Mouse (Mus musculus) cerebellum, adult 18-20 months (tissue): Measurements from ENCODE around the gene Ctbs.
"Not testable (repeated sequence)": the region's sequence is repeated elsewhere in the genome, so short reads cannot be mapped to it uniquely, and the experiment has no call there.

Experiments
- DNase-seq, 2 experiments: peaks; one replicate each; pipeline ENCODE4 v3.0.0; 2021

Gene Ctbs

GRCm38 (mm10) chr3:146449745-146450250 lies at the start of gene Ctbs:
Gene Ctbs (plus strand): TSS chr3:146449795.
- no peak for DNase-seq

DNA sequence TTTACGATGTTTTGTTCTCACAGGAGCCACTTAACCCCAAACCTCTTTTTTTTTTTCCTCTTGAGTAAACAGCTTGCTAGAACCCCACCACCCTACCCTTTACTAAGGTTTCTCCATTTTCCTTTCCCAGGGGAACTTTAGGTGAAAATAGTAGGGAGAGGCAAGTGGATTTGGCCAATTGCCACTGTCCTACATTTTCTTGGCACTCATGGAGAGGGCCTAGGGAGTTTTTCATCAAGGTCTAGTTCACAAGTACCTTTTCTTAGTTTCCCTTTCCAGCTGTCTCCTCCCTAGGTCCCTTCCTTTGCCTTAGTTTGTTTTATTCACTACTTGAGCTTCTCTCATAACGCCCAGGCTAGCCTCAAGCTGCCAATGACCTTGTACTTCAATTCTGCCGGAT lies 45.8 kb upstream of the Ctbs start:
- DNase-seq, result peak in 1 of 2 experiments; percentile 42

DNA sequence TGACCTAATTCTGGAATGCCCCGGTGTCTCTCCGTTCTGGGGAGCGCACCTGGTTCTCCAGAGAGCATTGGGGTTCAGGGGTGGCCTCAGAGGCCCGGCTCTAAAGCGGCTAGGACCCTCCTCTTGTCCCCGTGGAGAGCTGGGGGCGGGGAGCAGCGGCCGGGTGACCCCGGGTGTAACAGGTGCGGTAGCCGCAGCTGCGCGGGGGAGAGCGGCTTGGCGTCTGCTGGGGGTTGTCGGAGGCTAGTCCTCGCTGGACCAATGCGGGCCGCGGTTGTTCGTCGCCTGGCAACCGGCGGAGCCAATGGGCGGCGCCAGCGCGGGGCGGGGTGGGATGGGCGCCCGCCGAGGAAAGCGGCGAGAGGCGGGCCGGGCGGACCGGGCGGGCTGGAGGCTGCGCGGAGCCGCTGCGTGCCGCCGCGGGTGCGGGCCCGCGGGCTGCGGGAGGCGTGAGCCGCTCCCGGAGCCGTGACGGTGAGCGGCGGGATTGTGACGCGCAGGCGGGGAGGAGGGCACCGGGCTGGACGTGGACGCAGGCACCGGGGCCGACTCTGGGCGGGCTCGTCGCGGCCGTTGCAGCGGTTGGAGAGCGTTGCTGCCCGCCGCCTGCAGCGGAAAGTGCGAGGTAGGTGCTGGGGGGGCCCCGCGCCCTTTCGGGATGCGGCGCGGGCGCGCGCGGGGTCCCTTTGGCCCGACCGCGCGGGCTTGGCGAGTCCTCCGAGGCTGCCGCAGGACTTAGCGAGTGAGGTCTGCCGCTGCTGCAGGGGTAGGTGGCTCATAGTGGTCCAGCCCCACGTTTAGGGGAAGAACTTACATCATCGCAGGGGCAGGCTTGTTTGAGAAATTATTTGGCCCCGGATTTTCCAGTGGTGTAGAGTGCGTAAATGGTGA lies 45.0 kb upstream of the Ctbs start, which contains the start of gene Ssx2ip:
Gene Ssx2ip, plus strand, starts transcription at position 332 of the 891 bp plus-strand sequence.
- peak; percentile 98 to 99 for DNase-seq

DNA sequence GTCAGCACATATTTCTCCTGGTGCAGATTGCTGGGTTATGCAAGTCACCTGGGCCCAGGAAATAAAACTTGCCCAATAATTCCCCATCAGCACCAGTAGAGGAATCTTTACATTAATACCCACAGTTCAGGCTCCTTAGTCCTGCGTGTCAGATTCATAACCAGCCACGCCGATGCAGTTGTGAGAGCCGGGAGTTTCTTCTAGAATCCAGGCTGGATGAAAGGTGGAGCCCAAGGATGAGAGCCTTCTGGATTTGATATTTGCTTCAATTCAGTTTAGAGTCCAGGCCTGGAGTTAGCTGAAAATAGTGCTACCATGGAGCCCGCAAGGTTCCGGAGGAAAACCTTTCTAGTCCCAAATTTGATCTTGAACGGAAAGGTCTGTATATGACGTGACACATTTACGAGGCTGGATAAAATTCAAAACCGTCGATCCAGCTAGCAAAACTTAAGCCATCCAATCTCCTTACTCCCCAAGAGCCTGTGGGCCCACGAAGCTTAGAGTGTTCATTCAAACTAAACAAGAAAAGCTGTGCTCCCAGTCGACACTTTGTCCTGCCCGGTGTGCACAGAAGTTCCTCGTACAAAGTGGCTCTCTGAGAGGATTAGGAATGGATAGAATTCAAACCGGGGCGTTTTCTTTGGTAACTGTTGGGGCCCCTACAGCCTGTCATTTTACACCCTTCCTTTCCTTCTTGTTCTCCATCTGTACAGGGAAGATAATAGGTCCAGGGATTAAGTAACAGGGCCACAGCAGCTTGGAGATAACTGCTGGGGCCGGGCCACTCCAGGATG lies 44.2 kb upstream of the Ctbs start:
- no peak for DNase-seq

GRCm38 (mm10) chr3:146406007-146406341 lies 43.6 kb upstream of the Ctbs start:
- DNase-seq, result no peak

DNA sequence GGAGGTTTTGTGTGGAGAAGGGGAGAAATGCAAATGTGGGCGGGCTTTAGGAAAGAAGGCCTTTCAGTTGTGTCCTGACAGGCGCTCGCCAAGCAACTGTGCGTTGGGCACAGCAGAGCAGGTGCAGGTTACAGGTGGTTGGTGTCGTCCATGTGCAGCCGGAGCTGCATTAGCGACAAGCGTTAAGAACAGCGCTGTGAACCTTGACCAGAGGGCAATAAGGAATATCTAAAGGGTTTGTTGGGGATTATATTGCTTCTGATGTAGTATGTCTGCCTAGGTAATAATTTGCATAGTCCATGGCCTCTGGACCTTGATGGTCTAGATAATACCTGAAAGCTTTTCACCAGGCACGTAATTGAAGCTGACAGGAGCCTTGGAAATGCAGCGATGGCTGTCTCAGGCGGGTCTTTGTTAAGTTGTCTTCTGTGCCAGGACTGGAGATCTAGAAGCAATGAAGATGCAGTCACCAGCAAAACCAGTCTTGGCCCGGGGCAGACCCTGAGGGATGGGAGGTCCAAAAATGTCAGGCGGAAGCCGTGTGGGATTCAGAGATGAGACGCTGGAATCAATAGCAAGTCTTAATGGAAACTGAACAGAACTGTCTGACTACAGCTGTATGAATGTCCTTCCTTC lies 42.4 kb upstream of the Ctbs start:
- DNase-seq, result no peak

DNA sequence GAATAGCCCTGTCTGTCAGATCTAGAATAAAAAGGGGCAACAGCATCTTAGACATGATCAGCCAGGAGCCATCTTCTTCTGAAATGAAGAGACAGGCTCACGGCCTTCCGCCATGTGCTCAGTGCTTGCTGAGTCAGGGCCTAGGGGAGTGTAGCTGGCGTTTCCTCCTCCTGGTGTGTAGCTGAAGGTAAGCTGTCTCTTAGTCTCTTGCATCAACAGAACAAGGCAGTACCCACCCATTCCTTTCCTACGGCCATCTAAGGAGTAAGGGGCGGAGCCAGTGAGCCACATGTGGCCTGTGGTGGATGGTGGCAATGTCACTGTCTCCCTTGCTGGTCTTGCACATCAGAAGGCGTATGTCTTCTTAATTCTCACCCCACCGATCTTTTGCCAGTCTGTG lies 39.5 kb upstream of the Ctbs start:
- DNase-seq, result no peak

DNA sequence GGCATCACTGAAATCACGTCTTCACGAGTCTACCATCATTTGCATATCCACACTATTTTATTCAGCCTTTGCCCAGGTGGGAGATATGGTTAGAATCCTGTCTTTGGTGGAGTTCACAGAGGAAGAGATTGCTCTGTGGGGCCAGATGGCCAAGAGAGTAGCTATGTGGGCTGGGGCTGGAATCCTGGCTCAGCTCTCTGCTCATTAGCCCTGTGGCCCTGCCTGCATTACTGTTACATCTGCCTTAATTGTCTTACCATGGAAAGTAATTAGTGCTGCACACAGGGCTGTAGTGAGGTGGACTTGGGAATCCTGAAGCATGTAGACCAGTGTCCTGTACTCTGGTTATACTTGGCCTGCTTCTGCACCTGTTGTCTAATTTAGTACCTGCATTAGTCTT lies 37.6 kb upstream of the Ctbs start:
- peak; percentile 55 to 68 for DNase-seq

DNA sequence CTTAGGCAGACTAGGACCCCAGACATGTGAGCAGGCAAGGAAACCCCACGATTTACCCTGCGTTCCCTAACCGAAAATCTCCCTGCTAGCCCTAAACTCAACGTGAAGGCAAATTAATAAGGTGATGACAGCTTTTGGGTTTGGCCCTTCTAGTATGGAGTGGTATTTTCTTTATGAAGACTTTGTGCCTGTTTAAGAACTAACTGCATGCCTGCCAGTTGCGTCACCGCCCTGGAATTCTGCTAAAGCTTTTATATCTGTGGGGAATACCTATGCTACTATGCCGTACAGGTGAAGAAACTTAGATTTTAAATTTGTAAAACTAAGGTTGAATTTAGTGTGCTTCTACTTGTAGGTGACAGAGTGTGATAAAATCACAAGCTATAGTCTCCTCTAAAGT lies 37.1 kb upstream of the Ctbs start:
- DNase-seq, result no peak

DNA sequence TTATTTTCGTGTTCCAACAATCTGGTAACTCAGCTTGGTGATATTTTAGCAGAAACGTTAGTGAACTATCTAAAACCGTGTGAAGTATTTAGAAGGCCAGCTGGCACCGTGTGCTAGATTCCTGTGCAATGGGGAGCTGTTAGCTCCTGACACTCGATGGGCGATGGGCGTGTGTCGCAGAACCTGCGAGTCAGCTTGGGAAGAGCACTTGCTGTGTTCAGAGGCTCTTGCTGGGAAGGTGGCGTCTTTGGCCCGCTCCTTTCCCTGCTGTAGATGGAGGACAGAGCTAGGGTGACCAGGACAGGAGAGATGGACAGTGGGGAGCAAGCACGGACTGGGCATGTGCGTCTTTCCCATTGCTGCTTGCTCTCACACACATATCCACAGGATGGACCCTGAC lies 36.6 kb upstream of the Ctbs start:
- peak; percentile 43 to 51 for DNase-seq

- peak; percentile 73 to 87 for DNase-seq
Measured at GRCm38 (mm10) chr3:146413992-146414391, 35.6 kb upstream of the Ctbs start.

- DNase-seq, result peak in 1 of 2 experiments; percentile 32
Measured at GRCm38 (mm10) chr3:146414555-146414954, 35.0 kb upstream of the Ctbs start.

DNA sequence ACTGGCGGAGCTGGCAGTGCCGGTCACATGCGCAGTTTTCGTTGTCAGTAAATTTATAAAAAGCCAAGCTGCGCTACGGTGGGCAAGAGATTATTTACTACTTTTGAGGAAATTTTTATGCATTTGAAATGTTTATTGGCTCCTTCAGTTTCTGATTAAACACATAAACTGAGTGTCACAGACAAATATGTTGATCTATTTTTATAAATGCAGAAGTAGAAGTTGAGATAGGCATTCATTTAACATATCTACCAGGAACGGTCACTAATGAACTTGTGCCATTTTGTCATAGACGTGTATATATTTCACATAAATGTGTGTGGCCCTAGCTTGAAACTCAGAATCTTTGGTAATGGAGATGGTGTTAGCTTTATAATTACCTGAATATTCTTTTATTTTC lies 31.7 kb upstream of the Ctbs start:
- no peak for DNase-seq

GRCm38 (mm10) chr3:146418901-146419300 lies 30.7 kb upstream of the Ctbs start:
- DNase-seq, result no peak

DNA sequence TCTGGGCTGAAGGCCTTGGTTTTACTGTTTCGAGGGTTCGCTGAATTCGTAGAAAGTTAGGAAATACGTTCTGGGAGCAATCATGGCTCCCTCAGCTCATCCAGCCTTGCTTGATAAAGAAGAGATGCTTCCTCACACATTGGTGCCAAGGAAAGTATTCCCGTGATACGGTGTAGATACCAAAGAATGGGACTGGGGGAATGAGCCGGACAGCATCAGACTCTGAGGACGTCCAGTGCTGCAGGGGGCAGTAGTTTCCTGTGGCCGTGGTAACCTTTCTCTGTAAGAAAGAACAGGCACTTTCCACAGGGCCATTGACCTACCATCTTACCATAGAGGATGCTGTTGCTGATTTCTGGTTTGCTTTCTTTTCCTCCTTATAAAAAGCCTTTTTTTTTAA lies 30.1 kb upstream of the Ctbs start:
- DNase-seq, result no peak

- peak; percentile 44 to 52 for DNase-seq
Measured at GRCm38 (mm10) chr3:146419992-146420537, 29.5 kb upstream of the Ctbs start.

GRCm38 (mm10) chr3:146421787-146422186 lies 27.8 kb upstream of the Ctbs start:
- DNase-seq, result no peak

- no peak for DNase-seq
Measured at GRCm38 (mm10) chr3:146423710-146424109, 25.9 kb upstream of the Ctbs start.

- DNase-seq, result no peak
Measured at GRCm38 (mm10) chr3:146424306-146424900, 25.2 kb upstream of the Ctbs start.

DNA sequence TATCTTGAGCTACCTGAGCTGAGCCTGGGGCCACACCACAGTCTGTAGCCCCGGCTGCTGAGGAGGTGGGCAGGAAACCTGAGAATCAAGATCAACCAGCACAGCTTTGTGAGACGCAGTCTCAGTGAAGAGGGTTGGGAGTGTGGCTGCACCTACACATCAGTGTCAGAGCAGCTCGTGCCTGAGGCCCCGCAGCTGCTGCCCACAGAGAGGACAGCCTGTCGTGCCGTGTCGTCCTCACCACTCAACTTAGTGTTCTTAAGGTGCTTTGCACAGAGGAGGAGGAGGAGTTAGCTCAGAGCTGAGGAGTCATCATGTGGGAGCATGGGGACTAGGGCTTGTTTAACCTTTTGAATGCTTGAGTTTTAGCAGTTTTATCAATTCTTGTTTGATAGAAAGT lies 23.7 kb upstream of the Ctbs start:
- DNase-seq, result no peak

DNA sequence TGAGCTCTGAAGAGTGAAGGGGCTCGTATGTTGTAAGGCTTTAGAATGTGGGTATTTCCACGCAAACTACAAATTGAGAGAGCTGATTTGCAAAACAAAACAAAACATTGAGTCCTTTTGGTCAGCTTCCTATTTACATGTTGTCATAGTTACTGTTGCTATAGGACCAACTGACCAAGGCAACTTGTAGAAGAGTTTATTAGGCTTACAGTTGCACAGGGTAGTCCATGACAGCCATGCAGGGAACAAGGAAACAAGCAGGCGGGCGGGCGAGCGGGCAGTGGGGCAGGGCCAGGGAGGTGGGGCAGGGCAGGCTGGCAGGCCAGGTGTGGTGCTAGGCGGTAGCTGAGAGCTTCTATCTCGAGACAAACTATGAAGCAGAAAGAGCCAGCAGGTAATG lies 23.1 kb upstream of the Ctbs start:
- DNase-seq, result no peak

- DNase-seq, result not testable (repeated sequence)
Measured at GRCm38 (mm10) chr3:146433063-146433462, 16.5 kb upstream of the Ctbs start.
